Mouse (Mus musculus): ENCODE measurements around the gene Ufl1.
"Not testable (repeated sequence)": the region's sequence is repeated elsewhere in the genome, so short reads cannot be mapped to it uniquely, and the experiment has no call there.

Gene Ufl1

GRCm38 (mm10) chr4:25281671-25282038 lies at the start of gene Ufl1:
Gene Ufl1, minus strand, starts transcription at chr4:25281821.
- peak; percentile 70 for DNase-seq (ENCODE audit: extremely low spot score, low read depth, low spot score)

- DNase-seq (ENCODE audit: extremely low spot score, low read depth, low spot score) = no peak
Observed at GRCm38 (mm10) chr4:25325684-25326220, 44.1 kb upstream of the Ufl1 start.

GRCm38 (mm10) chr4:25322631-25323178 lies 41.1 kb upstream of the Ufl1 start:
- DNase-seq (ENCODE audit: extremely low spot score, low read depth, low spot score) = no peak

GRCm38 (mm10) chr4:25313767-25314166 lies 32.1 kb upstream of the Ufl1 start:
- no peak for DNase-seq (ENCODE audit: extremely low spot score, low read depth, low spot score)

- not testable (repeated sequence) for DNase-seq (ENCODE audit: extremely low spot score, low read depth, low spot score)
Observed at GRCm38 (mm10) chr4:25285002-25285401, 3.4 kb upstream of the Ufl1 start.

GRCm38 (mm10) chr4:25280938-25281670 lies 517 bp downstream of the Ufl1 start:
- DNase-seq (ENCODE audit: extremely low spot score, low read depth, low spot score) = peak; percentile 31

GRCm38 (mm10) chr4:25272861-25273627 lies 8.6 kb downstream of the Ufl1 start:
- no peak for DNase-seq (ENCODE audit: extremely low spot score, low read depth, low spot score)

- no peak for DNase-seq (ENCODE audit: extremely low spot score, low read depth, low spot score)
Observed at GRCm38 (mm10) chr4:25271926-25272325, 9.7 kb downstream of the Ufl1 start.

- no peak for DNase-seq (ENCODE audit: extremely low spot score, low read depth, low spot score)
Observed at GRCm38 (mm10) chr4:25267144-25267543, 14.5 kb downstream of the Ufl1 start.

- no peak for DNase-seq (ENCODE audit: extremely low spot score, low read depth, low spot score)
Observed at GRCm38 (mm10) chr4:25257822-25258398, 23.7 kb downstream of the Ufl1 start.

- DNase-seq (ENCODE audit: extremely low spot score, low read depth, low spot score) = no peak
Observed at GRCm38 (mm10) chr4:25242776-25243175, 38.8 kb downstream of the Ufl1 start, which contains the start of gene Fhl5. Gene Fhl5, minus strand, starts transcription at chr4:25242876.

- DNase-seq (ENCODE audit: extremely low spot score, low read depth, low spot score) = not testable (repeated sequence)
Observed at GRCm38 (mm10) chr4:25235663-25236062, 46.0 kb downstream of the Ufl1 start.

GRCm38 (mm10) chr4:25233767-25234166 lies 47.9 kb downstream of the Ufl1 start:
- DNase-seq (ENCODE audit: extremely low spot score, low read depth, low spot score) = not testable (repeated sequence)

- DNase-seq (ENCODE audit: extremely low spot score, low read depth, low spot score) = no peak
Observed at GRCm38 (mm10) chr4:25232546-25232945, 49.1 kb downstream of the Ufl1 start.

- DNase-seq (ENCODE audit: extremely low spot score, low read depth, low spot score) = no peak
Observed at GRCm38 (mm10) chr4:25227527-25227926, 54.1 kb downstream of the Ufl1 start.

GRCm38 (mm10) chr4:25221927-25222326 lies 59.7 kb downstream of the Ufl1 start:
- DNase-seq (ENCODE audit: extremely low spot score, low read depth, low spot score) = no peak

- no peak for DNase-seq (ENCODE audit: extremely low spot score, low read depth, low spot score)
Observed at GRCm38 (mm10) chr4:25213451-25213850, 68.2 kb downstream of the Ufl1 start.

GRCm38 (mm10) chr4:25206166-25206565 lies 75.5 kb downstream of the Ufl1 start:
- no peak for DNase-seq (ENCODE audit: extremely low spot score, low read depth, low spot score)
